Mouse (Mus musculus) embryonic fibroblast, embryonic 13.5 days (primary cell): ENCODE measurements around the gene Gm15217. TPM values are rescaled to one million over a fixed set of nuclear protein-coding genes. Genes with fewer than 3 reads are reported as not detected.

Experiments
- H3K27ac ChIP-seq: 2 replicates; pipeline ENCODE4 v1.5.1; 2012; ENCODE audit warnings: low read length, control low read depth, inconsistent platforms; ENCODE audit not compliant: insufficient read depth
- H3K4me1 ChIP-seq: 2 replicates; pipeline ENCODE4 v1.6.1; 2011; ENCODE audit warnings: low read length; ENCODE audit not compliant: control insufficient read depth, insufficient read depth
- H3K4me3 ChIP-seq: 2 replicates; pipeline ENCODE4 v1.5.1; 2011; ENCODE audit warnings: mild to moderate bottlenecking, control low read depth, low read length; ENCODE audit not compliant: insufficient read depth
- CTCF ChIP-seq: IDR thresholded peaks from 2 replicates; pipeline ENCODE4 v1.5.1; 2011; ENCODE audit warnings: mild to moderate bottlenecking, control low read depth, low read length, moderate library complexity, borderline replicate concordance; ENCODE audit not compliant: insufficient read depth
- POLR2A ChIP-seq: IDR thresholded peaks from 2 replicates; pipeline ENCODE4 v1.6.1; 2011; ENCODE audit warnings: low read depth, mild to moderate bottlenecking, control low read depth, low read length, moderate library complexity
- polyA plus RNA-seq: library from polyadenylated mRNA; stranded (reverse); fragments of >200 nt; gene quantifications from 2 replicates; pipeline ENCODE4 v1.2.4, GENCODE M21; 2011; ENCODE audit warnings: low read depth; ENCODE audit not compliant: missing spikeins, insufficient read length

Gene Gm15217
- polyA plus RNA-seq: not detected in 2 replicates

DNA sequence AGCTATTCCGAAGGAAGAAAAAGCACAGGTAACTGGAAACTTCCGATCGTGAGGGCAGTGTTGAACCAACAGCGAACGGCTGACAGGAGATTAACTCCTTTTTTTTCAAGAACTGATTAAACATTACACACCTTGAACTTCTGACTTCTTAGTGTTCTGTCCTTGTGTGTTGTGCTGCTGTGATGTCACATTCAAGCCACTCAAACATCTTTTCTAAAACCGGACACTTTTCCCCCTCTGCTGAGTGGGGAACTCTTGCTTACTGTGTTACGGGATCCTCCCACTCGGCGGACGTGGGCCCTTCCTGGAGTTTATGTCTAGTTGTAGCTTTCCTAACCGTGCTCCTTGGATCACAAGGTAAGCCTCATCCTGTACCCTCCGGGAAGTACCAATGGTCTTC lies at the start of gene Gm15217:
Gene Gm15217, plus strand, starts transcription at position 130 of the 400 bp plus-strand sequence.
- TF ChIP-seq CTCF: no peak
- no peak for TF ChIP-seq POLR2A
- Histone ChIP-seq H3K27ac (no peak within 1 kb of the TSS), H3K4me3 (no peak within 1 kb of the TSS), H3K4me1 (no peaks in the 10 kb centered on the region)

DNA sequence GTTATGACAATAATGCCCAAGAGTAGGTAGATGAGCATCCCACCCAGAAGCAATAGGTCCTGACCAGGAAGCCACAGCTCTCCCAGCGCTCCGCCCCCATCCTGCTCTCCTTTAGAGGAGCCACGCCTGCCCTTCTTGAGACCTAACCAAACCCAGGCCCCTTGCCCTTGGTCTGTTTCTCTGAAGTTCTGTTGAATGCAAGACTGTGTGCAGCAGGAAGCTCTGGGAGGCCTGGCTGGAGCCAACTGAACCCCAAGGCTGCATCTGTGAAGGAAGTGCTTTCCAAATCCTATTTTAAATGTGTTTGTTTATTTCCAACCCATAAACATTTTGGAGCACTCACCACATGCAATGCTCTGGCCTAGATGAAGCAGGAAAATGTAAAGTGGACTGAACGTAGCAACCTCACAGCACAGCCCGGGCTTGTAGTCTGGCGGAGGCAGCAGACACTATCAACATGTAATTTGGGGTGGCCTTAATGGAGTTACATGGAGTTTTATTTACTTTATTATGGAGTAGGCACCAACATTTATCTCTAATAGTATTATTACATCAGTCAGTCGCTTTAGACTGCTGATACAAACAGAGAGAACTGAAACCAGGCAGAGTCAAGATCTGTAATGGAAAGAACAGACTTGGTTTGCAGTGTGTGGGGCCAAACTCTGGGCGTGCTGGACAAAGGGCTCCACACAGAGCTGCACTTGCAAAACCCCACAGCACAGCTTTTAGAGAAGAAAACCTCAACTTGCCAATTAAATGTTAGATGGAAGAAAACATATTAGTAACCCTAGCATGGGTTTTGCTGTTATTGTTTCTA lies 45.6 kb upstream of the Gm15217 start:
- Histone ChIP-seq H3K4me1 (no peaks in the 10 kb centered on the region; the same call in 1 of the 2 replicates), H3K27ac (no peak overlapping the region), H3K4me3 (no peak overlapping the region)
- TF ChIP-seq CTCF (no peak), POLR2A (no peak)

DNA sequence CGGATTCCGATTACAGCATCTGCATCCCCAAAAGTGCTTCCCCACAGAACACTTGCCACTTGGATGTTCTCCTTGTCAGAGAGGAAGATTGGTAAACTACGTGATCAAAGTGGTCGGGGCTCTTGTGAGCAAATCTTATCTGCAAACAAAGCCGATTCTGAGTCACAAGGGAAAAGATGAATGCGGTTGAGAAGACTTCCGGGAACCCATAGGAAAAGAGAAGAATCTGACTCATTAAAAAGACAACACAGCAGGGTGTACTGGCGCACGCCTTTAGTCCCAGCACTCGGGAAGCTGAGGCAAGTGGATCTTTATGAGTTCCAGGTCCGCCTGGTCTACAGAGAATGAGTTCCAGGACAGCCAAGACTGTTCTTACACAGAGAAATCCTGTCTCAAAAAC lies 40.4 kb upstream of the Gm15217 start:
- Histone ChIP-seq H3K4me1 (no peaks in the 10 kb centered on the region; the same call in 1 of the 2 replicates), H3K27ac (no peak overlapping the region), H3K4me3 (no peak overlapping the region)
- TF ChIP-seq POLR2A: no peak
- TF ChIP-seq CTCF: no peak

DNA sequence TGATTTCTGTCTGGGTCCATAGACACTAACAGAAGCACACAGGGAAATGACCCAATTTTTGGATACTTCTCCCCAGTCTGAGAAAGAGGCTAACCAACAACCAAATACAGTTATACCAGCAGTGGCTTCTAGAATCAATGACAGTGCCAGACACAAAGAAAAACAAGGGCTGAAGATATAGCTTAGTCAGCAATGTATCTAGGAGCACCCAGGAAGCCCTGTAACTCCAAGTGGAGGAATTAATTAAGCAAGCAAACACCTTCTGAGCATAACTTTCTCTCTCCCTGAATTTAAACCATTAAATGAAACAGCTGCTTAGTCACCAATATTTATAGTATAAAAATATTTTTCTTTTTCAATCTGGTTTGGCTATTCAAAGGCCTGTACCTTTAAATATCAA lies 34.5 kb upstream of the Gm15217 start:
- no peaks in the 10 kb centered on the region for H3K4me1 ChIP-seq
- TF ChIP-seq CTCF: no peak
- no peak for TF ChIP-seq POLR2A
- H3K27ac ChIP-seq: no peak overlapping the region
- H3K4me3 ChIP-seq: no peak overlapping the region

DNA sequence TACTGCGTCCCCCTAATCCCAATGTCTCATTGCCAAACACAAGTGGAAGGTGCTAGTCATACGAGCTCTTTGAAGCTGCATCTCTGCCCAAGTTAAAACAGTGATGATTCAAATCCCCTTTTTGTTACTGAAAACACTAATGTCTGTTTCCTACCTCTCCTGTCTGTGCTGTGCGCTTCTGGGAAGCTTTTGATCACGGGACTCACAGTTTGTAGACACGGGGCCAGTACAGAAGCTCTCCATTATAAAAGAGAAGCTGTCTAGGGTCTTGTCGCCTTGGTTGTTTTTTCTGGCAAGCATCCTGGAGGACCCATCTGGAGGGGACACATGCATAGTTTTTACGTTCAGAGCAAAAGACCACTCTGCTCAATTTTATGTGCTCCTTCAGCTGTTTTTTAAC lies 21.9 kb upstream of the Gm15217 start:
- Histone ChIP-seq H3K27ac (no peak overlapping the region), H3K4me3 (no peak overlapping the region), H3K4me1 (0 out of 2 replicates have a peak, but pooled peaks cover 3% of the 10 kb centered on the region)
- no peak for TF ChIP-seq POLR2A
- no peak for TF ChIP-seq CTCF

DNA sequence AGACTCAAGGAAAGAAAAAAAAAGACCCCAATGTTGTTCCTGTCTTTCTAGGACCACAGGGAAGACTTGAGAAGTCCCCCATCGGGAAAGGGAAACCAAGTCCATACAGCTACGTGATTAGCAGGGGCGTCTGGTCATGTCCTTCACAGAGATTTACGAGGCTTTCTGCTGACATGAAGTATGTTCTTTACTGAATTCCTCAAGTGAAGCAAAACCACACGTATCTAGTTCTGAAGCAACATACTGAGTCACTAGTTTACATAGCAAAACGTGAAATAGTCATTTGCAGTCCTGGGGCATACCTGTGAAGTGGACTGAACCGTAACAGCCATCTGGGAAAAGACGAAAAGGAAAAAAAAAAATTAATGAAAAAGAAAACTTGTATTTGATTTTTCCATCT lies 21.5 kb upstream of the Gm15217 start:
- Histone ChIP-seq H3K4me3 (no peak overlapping the region), H3K4me1 (0 out of 2 replicates have a peak, but pooled peaks cover 3% of the 10 kb centered on the region), H3K27ac (no peak overlapping the region)
- TF ChIP-seq CTCF (no peak), POLR2A (no peak)

DNA sequence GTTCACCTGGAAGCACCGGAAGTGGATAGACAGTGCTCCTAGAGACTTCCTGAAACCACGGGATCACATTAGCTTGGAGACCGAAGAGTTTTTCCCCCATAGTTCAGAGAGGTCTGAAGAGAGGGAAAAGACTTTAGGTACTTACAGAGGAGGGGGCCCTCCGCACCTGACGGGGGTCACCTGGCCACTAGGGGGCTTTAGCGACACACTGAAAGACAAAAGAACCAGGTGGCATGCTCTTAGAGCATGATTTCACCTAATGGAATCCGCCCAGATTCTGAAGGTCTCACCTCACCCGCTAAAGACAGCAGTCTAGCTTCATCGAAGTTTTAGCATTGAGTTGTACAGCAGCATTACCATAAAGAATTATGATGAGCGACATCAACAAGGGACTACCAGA lies 16.0 kb upstream of the Gm15217 start:
- TF ChIP-seq CTCF: no peak
- no peak for TF ChIP-seq POLR2A
- H3K4me3 ChIP-seq: no peak overlapping the region
- H3K27ac ChIP-seq: peak overlapping the region; percentile 66
- 0 out of 2 replicates have a peak, but pooled peaks cover 4% of the 10 kb centered on the region for H3K4me1 ChIP-seq

DNA sequence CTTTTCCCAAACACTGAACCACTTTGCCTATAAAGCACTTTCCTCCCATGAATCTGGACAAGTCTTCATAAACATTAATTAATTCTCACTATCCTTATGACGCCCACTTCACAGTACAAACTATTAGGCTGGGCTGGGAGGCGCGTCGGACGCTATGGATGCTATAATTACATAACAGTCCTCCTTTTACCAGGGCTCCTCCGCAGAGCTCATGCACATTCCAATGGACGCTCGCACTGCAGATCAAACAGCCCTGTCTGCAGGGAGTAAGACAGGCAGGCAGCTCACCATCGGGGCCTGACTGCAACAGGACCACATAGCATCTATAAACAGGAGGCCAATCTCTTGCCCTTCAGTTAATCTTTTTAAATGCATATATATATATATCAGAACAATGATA lies 6.8 kb upstream of the Gm15217 start:
- Histone ChIP-seq H3K4me1 (no peaks in the 10 kb centered on the region), H3K4me3 (no peak overlapping the region), H3K27ac (no peak overlapping the region)
- TF ChIP-seq CTCF (no peak), POLR2A (no peak)

DNA sequence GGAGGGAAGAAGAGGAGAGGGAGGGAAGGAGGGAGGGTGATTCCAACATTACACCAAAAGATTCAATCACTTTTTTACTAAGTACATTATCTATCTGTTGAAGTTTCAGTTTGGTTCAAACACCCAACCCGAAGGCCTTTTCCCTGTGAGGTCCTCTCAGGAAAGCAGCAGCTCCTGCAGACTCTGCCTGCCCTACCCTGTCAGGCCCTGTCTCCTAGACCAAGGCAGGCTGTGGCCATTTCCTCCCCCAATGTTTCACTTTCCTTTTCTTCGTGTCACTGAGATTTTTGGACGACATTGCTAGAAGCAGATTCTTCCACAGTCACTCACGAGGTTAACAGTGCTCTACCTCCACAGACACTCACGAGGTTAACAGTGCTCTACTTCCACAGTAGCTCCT lies 3.4 kb upstream of the Gm15217 start:
- no peak overlapping the region for H3K4me3 ChIP-seq
- TF ChIP-seq CTCF: no peak
- TF ChIP-seq POLR2A: no peak
- no peaks in the 10 kb centered on the region for H3K4me1 ChIP-seq
- H3K27ac ChIP-seq: no peak overlapping the region

DNA sequence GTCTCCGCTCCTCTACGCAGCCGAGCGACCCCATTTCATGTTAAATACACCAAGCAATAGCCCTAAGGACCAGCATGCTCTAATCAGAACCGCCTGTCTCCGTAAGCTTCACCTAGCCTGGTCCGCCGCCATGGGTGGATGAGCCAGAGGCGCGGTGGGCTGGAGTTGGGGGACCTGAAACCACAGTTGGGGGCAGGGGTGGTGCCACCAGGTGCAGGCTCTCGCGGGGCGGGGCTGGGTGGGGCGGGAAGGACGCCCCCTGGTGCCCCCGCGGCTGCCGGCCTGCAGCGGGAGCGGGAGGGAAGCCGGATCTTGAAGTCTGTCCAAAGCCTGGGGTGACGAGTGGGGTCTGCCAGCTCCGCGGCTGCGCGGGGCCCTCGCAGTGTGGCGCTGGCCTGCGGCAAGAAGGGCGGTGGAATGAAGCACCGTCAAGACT lies 1.1 kb downstream of the Gm15217 start:
- Histone ChIP-seq H3K27ac (no peak overlapping the region), H3K4me1 (no peaks in the 10 kb centered on the region), H3K4me3 (no peak overlapping the region)
- no peak for TF ChIP-seq CTCF
- no peak for TF ChIP-seq POLR2A
